Mouse (Mus musculus) midbrain, embryonic 14.5 days (tissue): ENCODE results near the gene Gm32742. TPM values are rescaled to one million over a fixed set of nuclear protein-coding genes. Genes with fewer than 3 reads are reported as not detected.

ENCODE experiments used
- ATAC-seq: fragments of 200-750 bp; cut with Nextera tagmentation; 2 replicates; pipeline ENCODE4 v1.8.0; 2017; ENCODE audit warnings: moderate number of reproducible peaks, moderate library complexity; ENCODE audit not compliant: low FRiP score, low TSS enrichment
- DNase-seq: peaks from one replicate; pipeline ENCODE4 v3.0.0-alpha.2; 2015
- H3K27ac ChIP-seq: fragments of 300-500 bp; sonication (generic); replicated peaks from 2 replicates; pipeline ENCODE4 v1.5.1; 2014; ENCODE audit warnings: mild to moderate bottlenecking, low read depth, low read length, moderate library complexity
- H3K27me3 ChIP-seq: fragments of 300-500 bp; sonication (generic); 2 replicates; pipeline ENCODE4 v1.6.1; 2014; ENCODE audit warnings: low read length, control low read depth, mixed read lengths; ENCODE audit not compliant: control insufficient read depth, insufficient read depth
- H3K36me3 ChIP-seq: fragments of 300-500 bp; sonication (generic); 2 replicates; pipeline ENCODE4 v1.6.1; 2014; ENCODE audit warnings: low read length, control low read depth; ENCODE audit not compliant: control insufficient read depth, insufficient read depth
- H3K4me1 ChIP-seq: fragments of 300-500 bp; sonication (generic); 2 replicates; pipeline ENCODE4 v1.6.1; 2014; ENCODE audit warnings: mild to moderate bottlenecking, antibody characterized with exemption, low read length, control low read depth; ENCODE audit not compliant: control insufficient read depth, insufficient read depth
- H3K4me2 ChIP-seq: fragments of 300-500 bp; sonication (generic); 2 replicates; pipeline ENCODE4 v1.6.1; 2014; ENCODE audit warnings: mild to moderate bottlenecking, low read length, moderate library complexity
- H3K4me3 ChIP-seq: fragments of 300-500 bp; sonication (generic); replicated peaks from 2 replicates; pipeline ENCODE4 v1.5.1; 2014; ENCODE audit warnings: low read depth, low read length
- H3K9ac ChIP-seq: fragments of 300-500 bp; sonication (generic); replicated peaks from 2 replicates; pipeline ENCODE4 v1.6.1; 2014; ENCODE audit warnings: mild to moderate bottlenecking, low read length, moderate library complexity
- H3K9me3 ChIP-seq: fragments of 300-500 bp; sonication (generic); 2 replicates; pipeline ENCODE4 v1.6.1; 2016; ENCODE audit warnings: low read length, control low read depth, mixed read lengths; ENCODE audit not compliant: control insufficient read depth
- WGBS: fragments of 180-500 bp; shearing (Covaris S2); extraction: QIAGEN DNeasy Blood & Tissue Kit; methylation state at CpG from one replicate; pipeline ENCODE4 v1.1.7; 2014; 5-methylcytosine and 5-hydroxymethylcytosine counted together
- microRNA counts: library from miRNA; unstranded; fragments of <30 nt; microRNA quantifications from one replicate; lab custom pipeline; 2016
- microRNA-seq: library from miRNA; unstranded; fragments of <30 nt; microRNA quantifications from one replicate; pipeline ENCODE4, GENCODE M21; 2016
- polyA plus RNA-seq: library from polyadenylated mRNA; unstranded; fragments of >200 nt; fragmentation: Nextera tagmentation; extraction: Ambion mirVana; gene quantifications from 2 replicates; pipeline ENCODE4 v1.2.1, GENCODE M21; 2014

Gm32742 gene
- polyA plus RNA-seq, 1 experiment from 2014 or later: 0.03 TPM

DNA sequence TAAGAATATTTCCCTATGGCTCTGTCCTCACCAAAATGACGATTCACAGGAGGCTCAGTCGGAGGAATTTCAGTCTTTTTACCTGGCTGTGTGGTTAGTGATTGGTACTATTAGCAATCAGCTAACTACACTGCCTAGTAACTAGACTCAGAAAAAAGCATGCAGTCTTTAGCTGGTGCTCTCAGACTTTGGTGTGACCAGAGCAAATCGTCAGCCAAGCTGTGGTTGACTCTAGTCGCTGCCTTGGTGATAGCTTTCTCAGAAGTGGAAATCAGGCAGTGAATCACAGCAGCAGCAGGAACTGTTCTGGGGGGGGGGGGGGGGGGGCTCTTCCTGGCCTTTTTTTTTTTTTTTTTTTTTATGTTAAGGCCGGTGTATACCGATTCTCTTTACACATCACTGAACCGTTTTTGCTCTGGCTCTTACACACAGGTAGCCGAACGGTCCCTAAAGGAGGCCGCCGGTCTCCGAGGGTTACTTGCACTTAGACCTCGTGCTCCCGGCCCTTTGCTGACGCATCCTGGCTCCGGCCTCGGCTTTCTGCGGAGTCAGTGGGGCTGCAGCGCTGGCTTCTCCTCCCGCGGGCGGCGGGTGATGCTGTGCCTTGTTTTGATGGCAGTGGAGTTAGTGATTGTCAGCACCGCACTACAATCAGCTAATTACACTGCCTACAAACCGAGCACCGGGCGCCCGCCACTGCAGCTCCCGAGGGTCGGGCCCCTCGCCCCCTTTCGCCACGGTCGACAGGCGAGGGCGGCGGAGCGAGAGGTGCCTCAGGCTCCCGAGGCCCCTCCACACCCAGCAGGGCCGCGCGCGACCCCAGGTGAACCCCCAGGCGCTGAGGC lies 62.1 kb downstream of the Gm32742 start:
- no peaks in the 10 kb centered on the region for H3K36me3 ChIP-seq
- no peak overlapping the region for H3K27ac ChIP-seq
- 2% methylated on average over 44 of the region's 44 CpGs for WGBS
- peak overlapping the region; percentile 54 for H3K4me3 ChIP-seq
- H3K9me3 ChIP-seq: no peaks in the 10 kb centered on the region
- 0 out of 2 replicates have a peak, but pooled peaks cover 9% of the 10 kb centered on the region for H3K4me1 ChIP-seq
- peak overlapping the region; percentile 64 for H3K9ac ChIP-seq
- peak overlapping the region; percentile 100 for H3K4me2 ChIP-seq
- ATAC-seq (peak; percentile 70), DNase-seq (peak; percentile 79)
- 0 out of 2 replicates have a peak, but pooled peaks cover 6% of the 10 kb centered on the region for H3K27me3 ChIP-seq

DNA sequence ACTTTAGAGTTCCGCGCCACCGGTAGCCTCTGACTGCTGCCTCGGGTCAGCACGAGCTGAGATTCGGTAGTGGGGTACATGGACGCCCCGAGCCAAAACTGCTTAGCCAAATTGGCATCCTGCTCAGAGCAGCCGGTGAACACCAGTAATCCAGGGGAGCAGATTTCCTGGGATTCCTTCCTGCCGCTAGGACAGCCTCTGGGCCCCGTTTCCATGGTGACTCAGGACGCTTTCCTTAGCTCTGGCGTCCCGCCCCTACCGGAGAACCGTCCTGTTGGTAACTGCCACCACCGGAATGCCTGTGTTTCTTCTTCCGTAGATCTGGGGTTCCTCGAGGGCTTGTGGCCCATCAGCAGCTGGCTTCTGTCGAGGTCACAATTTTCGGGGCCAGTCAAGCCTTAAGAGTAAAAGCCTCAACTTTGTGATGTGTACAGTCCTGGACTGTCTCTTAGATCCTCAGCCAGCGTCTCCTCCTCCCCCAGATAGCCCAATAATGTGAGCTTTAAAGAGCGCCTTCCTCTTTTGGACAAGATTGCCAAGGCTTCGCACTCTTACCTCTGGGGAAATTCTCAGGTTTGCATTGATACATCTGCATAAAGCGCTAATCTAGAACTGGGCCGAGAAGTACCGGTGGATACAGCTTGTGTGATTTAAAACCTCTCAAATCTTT lies 63.4 kb downstream of the Gm32742 start, which contains the start of gene 4833427G06Rik:
TSS of gene 4833427G06Rik (minus strand) at position 323 of the 670 bp plus-strand sequence.
- H3K27me3 ChIP-seq: 0 out of 2 replicates have a peak, but pooled peaks cover 6% of the 10 kb centered on the region
- 7% methylated on average over 27 of the region's 27 CpGs for WGBS

DNA sequence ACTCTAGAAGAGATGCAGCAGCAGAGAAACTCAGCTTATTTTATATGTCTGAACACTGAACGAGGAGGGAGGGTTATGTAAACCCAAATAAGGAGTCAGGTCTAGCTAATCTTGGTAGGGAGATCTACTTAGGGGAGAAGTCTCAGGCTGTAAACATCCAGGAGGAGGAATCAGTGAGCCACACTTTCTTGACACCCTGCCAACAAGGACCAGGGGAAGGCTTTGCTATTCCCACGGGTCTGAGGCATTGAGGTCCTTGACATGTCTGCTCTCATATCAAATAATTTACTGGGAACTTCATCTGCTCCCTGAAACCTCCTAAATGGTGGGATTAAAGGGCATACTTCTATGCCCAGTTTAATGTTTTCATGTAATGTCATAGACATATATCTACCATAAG lies 69.0 kb downstream of the Gm32742 start:
- 71% methylated on average over 2 of the region's 2 CpGs for WGBS
- Histone ChIP-seq H3K4me3 (no peak overlapping the region), H3K9ac (no peak overlapping the region), H3K36me3 (no peaks in the 10 kb centered on the region), H3K27me3 (no peaks in the 10 kb centered on the region), H3K4me1 (no peaks in the 10 kb centered on the region), H3K9me3 (no peaks in the 10 kb centered on the region), H3K27ac (no peak overlapping the region), H3K4me2 (no peak overlapping the region)
- DNase-seq (no peak), ATAC-seq (no peak)

More for the DNA sequence above, 63.4 kb downstream of the Gm32742 start, which contains the start of gene 4833427G06Rik:
- Histone ChIP-seq H3K9me3 (no peaks in the 10 kb centered on the region), H3K36me3 (no peaks in the 10 kb centered on the region), H3K27ac (no peak within 1 kb of the TSS), H3K4me3 (peak within 1 kb of the TSS; percentile 54), H3K9ac (no peak within 1 kb of the TSS; the same call in 1 of the 2 replicates), H3K4me1 (0 out of 2 replicates have a peak, but pooled peaks cover 9% of the 10 kb centered on the region), H3K4me2 (peak within 1 kb of the TSS; percentile 100)
- DNase-seq (peak; percentile 84), ATAC-seq (peak; percentile 37; the same call in 1 of the 2 replicates)

DNA sequence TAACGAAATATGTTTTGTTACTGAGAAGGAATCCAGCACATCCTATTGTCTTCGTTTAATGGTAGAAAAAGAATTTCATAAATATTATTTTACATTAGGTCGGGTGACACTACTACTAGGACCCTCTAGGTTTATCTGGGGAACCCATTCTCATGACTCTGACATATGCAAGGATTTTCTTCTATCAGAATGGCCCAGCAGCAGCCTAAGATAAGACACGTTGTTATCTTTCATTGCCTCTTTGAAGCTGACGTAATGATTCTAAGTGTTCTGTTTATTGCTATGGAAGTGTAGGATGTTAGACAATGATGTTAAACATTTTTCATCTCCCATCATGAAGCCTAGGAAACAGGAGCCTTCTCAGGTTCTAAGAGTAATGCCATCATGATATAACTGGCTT lies 71.6 kb downstream of the Gm32742 start:
- 80% methylated on average over 5 of the region's 5 CpGs for WGBS
- Histone ChIP-seq H3K4me1 (no peaks in the 10 kb centered on the region), H3K4me2 (no peak overlapping the region), H3K36me3 (no peaks in the 10 kb centered on the region), H3K4me3 (no peak overlapping the region), H3K9me3 (no peaks in the 10 kb centered on the region), H3K27me3 (no peaks in the 10 kb centered on the region), H3K27ac (no peak overlapping the region), H3K9ac (no peak overlapping the region)
- DNase-seq: no peak
- no peak for ATAC-seq

DNA sequence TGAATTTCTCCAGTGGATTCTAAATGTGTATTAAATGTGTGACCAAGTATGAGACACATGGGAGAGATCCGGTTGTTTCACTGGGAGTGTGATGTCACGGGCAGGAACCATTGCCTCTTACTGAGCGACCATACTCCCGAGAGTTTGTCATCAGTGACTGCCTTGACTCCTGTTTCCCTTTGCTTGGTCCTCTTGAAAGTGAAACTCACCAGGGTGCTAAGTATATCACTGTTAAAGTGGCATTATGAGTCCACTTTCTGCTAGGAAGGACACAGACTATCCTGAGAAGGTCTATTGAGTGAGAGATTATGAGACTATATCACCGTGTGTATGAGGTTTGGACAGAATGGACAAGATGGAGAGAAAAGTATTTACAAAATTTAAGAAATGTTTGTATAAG lies 83.7 kb downstream of the Gm32742 start:
- Histone ChIP-seq H3K4me3 (no peak overlapping the region), H3K4me1 (peaks cover 4% of the 10 kb centered on the region; the same call in 1 of the 2 replicates), H3K4me2 (no peak overlapping the region), H3K27me3 (no peaks in the 10 kb centered on the region; the same call in 1 of the 2 replicates), H3K9me3 (no peaks in the 10 kb centered on the region), H3K9ac (no peak overlapping the region), H3K27ac (no peak overlapping the region), H3K36me3 (no peaks in the 10 kb centered on the region)
- 84% methylated on average over 5 of the region's 5 CpGs for WGBS
- no peak for DNase-seq
- ATAC-seq: no peak

MicroRNA genes within 50 kb of the gene (microRNA counts, 519-probe panel; counts per million panel counts)
- microRNA mmu-miR-34b-3p (lab: Ali Mortazavi, UCI) (not detected), microRNA mmu-miR-34b-5p (lab: Ali Mortazavi, UCI) (not detected), microRNA mmu-miR-34c (lab: Ali Mortazavi, UCI) (not detected)

Small RNA genes lying within 50 kb of the gene (microRNA-seq; reads per million reads assigned to microRNA genes)
- 25.1 reads per million, percentile 43 among the genes with 10 or more reads in this experiment for gene Mir34b
- 701 reads per million, percentile 78 among the genes with 10 or more reads in this experiment for gene Mir34c

Other genes starting within 250 kb of the Gm32742 start
- gene Sik2, start 156.4 kb downstream of the Gm32742 start, polyA plus RNA-seq: 13.8 and 17.0 TPM in 2 replicates
- gene Btg4, start 104.6 kb downstream of the Gm32742 start, polyA plus RNA-seq: not detected in 2 replicates
- 0.72 and 0.84 TPM in 2 replicates for gene Layn, start 88.4 kb downstream of the Gm32742 start, polyA plus RNA-seq
- 0.31 TPM in 1 of 2 replicates, not detected in the other for gene 4833427G06Rik, start 63.4 kb downstream of the Gm32742 start, polyA plus RNA-seq
- gene Pou2af1, start 48.2 kb upstream of the Gm32742 start, polyA plus RNA-seq: 0.16 and 0.18 TPM in 2 replicates
- 0.46 and 0.89 TPM in 2 replicates for gene Colca2, start 113.1 kb upstream of the Gm32742 start, polyA plus RNA-seq
- not detected in 2 replicates for gene 1810046K07Rik, start 163.4 kb upstream of the Gm32742 start, polyA plus RNA-seq